Mouse (Mus musculus) yolk sac, embryonic 10.5 days (tissue): Measurements from ENCODE around the gene 4933430I17Rik.

ENCODE experiments used
- DNase-seq: peaks from one replicate; pipeline ENCODE4 v3.0.0-alpha.2; 2017; ENCODE audit warnings: low spot score

Gene 4933430I17Rik

DNA sequence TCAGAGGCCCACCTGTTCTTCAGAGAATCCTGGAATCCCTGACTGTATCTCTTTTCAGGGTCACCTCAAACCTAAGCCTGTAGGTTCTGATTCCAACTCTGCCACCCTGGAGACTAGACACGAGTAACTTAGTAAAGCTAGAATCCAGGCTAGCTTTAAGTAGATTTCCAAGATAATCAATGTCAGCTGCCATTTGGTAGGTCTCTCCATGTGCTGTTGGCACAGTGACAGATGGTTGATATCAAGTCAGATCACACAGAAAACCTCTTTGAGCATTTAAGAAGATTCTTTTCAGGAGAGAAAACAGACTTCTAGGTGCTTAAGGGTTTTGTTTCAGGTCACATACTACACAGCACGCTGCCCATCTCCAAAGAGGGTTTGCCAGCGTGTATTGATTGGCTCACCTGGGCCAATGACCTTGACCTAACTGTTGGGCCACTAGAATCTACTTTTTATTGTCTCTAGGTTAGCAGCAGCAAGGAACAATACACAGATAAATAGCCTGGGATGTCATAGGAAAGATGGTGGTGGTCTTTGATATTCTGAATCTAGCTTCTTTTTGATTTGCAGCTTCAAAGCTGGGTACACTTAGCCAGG, 21.7 kb upstream of the 4933430I17Rik start, which contains the start of gene Hdhd3:
TSS of gene Hdhd3 (minus strand) at position 94 of the 597 bp plus-strand sequence.
- DNase-seq: no peak

DNA sequence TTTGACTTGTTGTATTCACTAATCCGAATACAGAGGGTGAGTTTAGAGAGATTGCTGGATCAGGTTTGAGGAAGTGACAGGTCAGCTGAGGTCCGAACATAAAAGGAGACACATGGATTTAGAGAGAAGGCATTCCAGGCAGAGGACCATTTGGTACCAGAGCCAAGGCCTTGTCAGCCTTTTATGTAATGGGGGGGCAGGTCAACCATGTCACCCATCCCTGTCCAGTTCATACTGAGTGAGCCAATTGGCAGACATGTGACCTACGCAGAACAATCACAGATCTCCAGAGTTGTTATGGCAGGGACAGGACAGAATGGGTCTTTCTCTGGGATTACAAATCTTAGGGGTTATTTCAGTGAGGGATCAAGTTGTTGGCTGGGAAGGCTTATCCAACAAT, 19.2 kb upstream of the 4933430I17Rik start:
- DNase-seq: no peak

DNA sequence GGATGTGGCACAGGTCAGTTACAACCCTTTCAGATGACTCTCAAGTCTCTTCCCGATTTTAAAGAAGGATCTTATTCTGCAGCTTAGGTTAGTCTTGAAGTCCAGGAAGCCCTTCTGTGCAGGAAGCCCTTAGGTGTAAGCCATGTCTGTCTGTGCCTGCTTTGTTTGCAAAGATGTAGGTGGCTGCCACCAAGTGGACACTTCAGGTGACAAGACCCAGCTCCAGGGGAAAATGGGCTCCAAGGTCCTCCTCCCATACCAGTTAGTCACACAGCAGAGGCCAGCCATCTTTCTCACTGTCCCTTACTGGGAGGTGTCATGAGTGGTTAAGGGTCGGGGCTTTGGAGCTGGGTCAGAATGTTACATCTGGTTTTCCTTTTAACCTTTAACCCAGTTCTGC, 18.4 kb upstream of the 4933430I17Rik start:
- DNase-seq: peak; percentile 59

DNA sequence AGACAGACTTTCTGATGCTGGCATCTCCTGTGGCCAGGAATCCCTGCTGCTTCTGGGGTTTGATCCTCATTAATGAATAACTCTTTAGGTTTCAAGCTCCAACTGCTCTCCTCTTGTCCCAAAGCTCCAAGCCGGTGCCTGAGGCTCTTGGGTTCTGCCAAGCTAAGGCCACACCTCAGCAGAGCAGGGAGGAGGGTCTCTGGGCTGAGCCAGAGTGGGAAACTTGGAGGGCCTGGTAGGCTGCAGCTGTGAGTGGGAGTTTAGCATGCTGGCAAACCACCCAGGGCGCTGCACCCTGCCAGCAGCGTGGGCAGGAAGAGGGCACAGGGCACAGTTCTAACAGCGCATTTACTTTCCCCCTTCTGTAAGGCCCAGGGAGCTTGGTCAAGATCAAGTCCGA, 16.3 kb upstream of the 4933430I17Rik start:
- DNase-seq: no peak

DNA sequence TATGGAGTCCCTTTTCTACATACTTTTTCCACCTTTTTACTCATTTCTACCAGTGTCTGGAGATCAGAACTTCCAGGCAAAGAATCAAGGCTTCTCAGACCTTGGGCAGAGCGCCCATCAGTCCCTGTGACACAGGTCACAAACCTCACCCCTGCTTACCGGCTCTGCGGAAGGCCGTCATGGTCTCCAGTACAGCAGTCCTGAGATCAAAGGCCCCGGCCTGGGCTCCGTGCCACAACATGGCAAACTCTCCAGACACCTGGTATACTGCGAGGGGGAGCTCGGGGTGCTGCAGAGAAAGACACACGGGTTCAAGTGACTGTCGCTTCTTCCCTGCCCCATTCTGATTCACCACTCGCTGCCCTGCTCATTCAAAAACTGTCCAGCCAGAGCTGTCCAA, 15.2 kb upstream of the 4933430I17Rik start:
- no peak for DNase-seq

DNA sequence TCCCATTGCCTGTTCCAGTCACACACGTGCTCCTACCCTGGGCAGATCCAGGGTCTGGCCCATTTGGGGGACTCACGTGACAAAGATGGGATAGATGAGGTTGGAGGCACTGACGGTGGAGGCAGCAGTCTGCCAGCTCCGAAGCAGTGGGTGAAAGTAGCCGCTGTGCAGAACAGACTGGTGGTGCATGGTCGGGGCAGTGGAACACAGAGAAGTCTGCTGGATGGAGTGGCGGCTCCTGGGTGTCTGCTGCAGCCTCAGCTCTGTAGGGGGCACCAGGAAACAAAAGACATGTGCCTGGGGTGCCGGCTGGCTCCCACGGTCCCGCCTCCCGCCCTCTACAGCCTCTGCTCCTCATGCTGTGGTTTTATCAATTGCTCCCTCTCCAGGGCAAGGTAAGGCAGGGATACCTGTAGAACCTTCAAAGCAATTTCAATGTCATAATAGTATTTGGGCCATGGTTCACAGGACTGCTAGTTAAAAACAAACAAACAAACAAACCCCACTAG, 11.1 kb upstream of the 4933430I17Rik start:
- DNase-seq: no peak

DNA sequence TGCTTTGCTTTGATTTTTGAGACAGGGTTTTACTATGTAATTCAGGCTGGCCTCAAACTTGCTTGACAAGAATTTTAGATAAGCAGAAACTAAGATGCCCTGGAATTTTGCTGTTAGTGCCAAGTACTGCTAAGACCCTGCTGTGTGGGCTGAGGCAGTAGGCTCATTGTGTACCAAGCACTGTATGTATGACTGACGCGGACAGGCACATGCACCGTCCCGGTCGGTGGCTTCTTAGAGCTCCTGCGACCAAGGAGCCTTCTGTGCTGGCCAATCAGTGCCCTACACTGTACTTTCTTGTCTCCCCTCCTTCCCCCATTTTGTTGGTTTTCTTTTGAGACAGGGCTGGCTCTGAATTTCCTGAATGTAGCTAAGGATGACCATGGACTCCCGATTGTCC, 10.2 kb upstream of the 4933430I17Rik start:
- DNase-seq: no peak

DNA sequence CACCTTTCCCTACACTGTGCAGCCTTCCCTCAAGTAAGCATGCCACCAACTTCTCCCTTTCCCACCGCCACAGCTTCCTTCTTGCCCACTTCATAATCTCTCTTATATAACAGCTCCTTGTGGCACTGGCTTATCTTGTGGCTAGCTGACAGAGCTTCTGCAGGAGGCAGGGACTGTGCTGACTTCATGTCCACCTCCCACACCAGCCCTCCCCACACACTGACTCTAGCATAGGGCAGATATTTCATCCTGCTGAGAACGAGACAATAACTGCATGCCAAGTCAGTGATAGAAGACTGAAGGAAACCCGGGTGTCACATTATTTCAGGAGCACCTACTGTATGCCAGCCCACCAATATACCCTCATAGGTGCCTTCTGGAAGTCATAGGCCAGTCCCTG, 9.7 kb upstream of the 4933430I17Rik start:
- DNase-seq: no peak

DNA sequence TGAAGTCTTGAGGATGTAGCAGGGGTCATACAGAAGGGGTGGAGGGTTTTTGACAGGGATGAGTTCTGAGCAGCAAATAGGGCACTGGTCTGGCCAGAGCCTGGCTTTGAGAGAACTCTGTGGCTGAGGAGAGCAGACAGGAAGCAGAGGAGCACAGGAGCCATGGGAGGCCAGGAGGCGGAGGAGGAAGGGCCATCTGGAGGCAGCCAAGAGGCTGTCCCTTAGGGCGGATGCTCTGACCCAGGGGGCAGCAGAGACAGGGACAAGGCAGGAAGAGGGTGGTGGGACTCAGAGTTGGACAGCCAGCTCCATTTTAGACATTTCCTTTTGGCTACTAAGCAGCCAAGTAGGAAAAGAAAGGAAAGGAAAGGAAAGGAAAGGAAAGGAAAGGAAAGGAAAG, 9.1 kb upstream of the 4933430I17Rik start:
- DNase-seq: no peak

DNA sequence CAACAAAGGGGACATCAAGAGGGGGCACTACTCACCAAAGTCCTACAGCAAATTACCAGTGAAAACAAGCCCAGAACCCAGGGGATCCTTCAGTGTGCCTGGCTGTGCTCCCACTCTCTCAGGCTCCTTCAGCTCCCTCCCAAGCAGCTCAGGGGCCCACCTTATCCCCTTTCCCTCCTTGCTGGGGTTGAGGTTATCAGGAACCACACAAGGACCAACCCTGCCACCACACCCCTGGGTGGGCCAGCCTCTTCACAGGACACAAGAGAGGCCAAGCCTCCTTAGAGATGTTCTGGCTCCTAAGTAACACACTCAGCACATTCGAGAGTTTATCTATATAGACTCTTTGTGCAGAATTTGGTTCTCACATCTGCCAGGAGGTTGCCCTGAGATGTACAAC, 8.6 kb upstream of the 4933430I17Rik start:
- peak; percentile 55 for DNase-seq

DNA sequence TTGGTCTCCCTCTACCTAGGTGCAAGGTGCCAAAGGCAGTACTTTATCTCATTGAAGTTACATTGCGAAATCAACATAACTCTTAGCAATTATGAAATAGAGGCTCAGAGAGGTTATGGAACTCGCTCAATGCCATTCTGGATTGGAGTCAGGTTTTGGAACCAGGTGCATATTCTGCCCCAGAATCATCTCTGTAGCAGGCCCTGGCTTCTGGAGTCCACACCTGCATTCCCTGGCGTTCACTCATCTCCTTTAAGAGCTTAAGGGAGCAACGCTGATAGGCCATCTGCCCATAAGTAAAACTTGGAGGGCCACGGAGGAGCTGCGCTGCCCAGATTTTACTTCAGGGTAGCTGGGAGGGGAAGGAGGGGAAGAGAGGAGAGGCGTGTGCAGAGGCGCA, 8.1 kb upstream of the 4933430I17Rik start:
- DNase-seq: no peak

DNA sequence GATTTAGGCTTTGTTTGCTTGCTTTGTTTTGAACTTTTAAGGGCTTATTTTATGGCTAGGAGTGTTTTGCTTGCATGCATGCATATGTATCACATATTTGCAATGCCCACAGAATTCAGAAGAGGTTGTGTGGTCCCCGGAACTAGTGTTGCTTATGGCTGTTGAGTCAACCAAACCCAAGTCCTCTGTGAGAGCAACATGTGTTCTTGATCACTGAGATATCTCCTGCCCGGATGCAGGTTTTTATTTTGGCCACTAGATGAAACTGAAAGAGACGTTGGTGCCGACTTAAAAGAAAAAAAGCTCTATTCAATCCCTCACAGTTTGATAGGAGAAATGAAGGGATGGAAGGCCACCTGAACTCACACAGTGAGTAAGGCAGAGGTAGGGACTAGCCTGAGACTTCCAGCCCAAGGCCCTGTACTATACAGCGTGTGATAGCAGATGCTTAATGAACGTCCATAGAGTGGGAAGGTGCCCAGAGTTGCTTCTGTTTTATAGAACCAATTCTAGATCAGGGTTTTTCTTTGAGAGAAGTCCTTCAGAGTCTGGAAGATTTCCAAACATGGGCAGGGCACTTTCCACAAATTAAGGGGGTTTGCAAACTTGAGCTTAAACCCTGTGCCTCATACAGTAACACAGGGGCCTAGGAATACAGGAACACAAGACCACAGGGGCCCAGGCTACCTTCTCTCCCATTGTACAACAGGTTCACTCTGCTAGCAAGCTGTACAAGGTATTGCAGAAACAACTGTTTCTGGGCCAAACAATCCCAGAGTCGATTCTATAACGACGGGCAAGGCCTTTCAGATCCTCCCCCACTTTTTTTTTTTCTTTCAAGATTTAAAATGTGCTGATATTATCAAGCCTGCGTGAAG, 7.4 kb upstream of the 4933430I17Rik start:
- no peak for DNase-seq

DNA sequence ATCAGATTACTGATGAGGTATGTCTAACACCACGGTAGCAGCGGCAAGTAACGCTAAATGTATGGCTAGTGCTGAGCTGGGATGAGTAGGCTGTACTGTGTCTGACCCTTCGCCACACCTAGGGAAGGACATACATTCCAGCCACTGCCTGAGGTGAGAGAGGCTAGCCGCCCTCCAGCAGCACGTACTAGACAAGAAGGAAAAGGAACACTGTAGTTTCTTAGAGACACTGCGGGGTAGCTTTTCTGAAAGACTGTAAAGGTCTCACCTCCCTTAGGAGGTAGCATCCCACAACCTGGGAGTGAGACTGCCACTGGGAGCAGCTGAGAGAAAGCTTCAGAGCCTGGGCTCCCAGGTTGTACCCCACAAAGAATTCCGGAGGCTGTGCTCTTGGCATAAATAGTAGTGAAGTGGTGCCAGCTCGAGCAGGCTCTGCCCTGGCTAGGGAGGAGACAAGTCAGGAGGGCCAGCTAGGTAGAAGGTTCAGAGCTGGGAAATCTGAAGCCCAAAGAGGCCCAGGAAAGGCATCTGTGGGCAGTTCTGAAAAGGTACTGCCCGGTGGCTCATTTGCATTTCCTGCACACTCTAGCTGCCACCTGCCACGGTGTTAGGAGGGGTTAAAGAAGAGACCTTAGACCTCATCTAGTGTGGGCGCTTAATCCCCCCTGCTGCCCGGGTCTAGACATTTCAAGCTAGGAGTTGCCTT, 6.6 kb upstream of the 4933430I17Rik start:
- no peak for DNase-seq

DNA sequence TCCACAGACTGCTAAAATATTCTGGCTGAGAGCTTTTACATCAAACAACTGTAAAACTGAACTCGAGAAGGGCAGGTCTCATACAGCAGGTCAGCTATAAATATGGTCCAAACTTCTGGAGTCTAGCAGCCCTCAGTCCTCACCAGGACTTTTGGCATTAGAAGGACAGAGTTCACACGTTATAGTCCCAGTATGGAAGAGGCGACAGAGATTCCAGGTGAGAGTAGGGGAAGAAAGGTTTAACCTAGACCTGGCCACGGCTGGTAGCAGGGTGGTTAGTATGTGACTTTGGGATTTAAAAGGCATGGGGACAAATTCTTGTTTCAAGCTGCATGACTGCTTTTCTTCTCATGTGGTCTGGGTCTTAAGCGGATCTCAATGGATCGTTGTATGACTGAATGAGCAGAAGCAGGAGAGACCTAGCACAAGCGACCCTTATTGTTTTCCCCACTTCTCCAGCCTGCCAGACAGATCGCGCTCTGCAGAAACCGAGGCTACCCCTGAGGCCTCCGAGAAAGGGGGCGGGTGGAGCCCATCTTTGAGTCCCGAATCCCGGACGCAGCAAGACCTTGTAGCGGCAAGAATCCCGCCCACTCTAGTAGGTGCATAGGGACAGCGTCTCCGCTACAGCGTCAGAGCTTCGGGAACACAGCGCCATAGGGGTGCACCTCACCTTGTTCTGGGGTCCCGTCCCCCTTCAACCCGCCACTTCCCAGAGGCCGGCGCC, 5.9 kb upstream of the 4933430I17Rik start:
- no peak for DNase-seq

DNA sequence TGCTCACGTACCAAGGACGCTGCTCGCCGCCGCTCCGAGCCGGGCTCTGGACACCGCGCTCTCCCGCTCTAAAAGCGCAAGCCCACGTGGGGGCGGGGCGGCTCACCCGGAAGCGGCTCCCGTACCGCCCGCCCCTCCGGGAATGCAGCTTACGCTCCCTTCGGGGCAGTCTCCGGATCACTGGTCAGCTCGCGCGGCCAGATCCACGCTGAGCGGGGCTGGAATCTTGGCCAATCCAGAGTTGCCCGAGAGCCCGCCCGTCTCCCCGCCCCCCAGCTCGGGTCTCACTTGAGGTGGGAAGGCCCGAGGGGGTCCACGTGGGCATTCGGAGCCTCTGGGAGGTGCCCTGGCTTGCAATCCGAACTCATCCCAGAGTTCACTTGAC, 5.3 kb upstream of the 4933430I17Rik start, which contains the start of gene Alad:
TSS of gene Alad (minus strand) at position 70 of the 385 bp plus-strand sequence.
- peak; percentile 94 for DNase-seq

DNA sequence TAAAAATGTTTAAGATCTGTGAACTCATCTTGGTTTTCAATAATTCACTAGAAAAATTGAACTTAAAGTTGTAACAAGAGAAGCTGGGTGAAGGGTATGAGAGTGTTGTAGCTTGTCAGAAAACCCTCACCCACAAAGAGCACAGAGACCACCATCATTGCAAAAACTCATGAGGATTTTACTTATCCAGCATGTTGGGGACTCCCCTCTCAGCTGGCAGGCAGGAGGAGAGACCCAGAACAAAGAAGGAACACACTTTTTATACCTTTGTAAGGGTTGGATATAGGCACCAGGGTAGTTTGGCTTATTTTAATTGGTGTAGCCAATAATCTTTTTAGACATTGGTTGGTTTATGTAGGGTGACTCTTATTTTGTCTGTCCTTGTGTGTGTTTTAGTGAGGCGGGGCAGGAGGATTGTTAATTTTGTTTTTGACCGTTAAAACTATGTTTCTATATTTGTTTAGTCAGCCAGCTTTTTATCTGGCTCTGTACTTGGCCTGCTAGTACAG, 4.2 kb upstream of the 4933430I17Rik start:
- no peak for DNase-seq

DNA sequence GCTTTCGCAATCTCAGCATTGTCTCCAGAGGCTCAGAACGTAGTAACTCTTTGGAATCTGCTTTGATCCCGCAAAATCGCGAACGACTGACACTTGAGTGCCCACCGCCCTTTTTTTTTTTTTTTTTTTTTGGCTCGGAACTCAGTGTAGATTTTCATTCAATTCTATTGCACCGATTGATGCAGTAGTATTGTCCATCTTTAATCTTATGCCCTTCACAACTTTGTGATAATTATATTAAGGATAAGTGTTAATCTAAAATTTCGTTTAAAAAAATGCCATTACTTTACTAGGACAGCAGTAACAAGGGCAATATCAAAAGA, 281 bp downstream of the 4933430I17Rik start:
- DNase-seq: no peak

DNA sequence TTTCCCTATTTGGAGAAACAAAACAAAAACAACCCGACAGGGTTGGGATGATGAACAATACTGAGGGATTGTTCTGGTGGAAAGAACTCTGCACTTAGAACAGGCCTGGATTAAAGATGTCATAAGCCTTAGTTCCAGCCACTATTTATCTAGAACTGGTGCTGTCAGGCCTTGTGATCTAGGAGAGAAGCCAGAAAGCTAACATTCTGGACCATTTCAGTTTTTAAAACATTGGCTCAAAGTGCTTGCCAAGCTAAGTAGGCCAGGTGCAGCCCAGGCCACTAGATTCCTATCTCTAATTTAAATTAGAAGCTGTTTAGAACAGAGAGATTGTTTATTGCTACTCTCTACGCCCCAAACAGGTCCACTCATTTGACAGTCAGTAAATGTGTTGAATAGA, 1.1 kb downstream of the 4933430I17Rik start:
- no peak for DNase-seq

DNA sequence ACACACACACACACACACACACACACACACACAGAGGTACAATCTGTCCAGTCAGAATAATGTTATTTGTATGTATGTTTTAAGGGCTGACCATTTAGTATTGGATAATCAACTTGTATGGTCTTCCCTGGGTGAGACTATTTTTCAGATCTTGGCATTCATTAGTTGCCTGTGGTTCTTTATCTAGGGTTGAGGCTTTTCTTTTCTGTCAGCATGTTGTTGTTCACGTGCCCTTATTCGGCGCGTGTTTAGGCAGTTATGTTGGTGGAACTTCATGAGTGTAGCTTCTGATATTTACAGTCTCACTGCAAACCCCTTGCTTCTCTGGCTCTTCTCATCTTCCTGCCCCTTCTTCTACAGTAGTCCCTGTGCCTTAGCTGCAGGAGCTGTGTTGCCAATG, 2.5 kb downstream of the 4933430I17Rik start:
- no peak for DNase-seq

DNA sequence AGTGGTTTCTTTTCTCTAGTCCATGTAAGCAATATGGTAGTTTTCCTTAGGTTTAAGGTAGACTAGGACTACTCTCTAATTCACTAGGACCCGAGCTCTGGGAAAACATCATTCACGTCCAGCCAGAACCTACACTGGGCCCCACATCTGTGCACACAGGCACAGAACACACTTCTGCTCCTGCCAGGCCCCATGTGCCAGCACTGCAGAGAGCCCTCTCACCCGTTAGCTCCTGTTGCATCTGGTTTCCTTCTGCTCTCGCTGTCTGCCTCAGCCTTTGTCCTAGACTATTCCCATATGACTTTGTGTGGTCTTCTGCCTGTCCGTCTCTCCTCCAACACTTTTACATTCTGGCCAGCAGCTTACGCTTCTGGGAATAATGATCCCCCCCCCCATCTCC, 8.6 kb downstream of the 4933430I17Rik start:
- no peak for DNase-seq

DNA sequence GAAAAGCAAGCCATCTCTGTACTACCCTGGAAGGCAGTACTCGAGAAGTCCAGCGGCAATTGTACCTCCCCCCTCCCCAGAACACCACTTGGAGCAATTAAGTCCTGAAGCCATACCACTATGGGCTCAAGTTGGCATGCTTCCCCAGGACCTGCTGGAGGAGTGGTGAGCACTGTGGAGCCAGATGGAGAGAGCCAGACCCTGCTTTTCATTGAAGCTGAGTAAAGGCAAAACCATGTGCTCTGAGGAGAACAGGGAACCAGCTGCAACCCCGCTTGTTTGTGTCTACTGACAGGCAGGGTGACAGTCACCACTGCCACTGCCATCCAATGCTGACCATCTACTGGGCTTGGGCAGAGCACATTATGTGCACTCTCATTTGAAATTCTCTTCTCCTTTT, 16.6 kb downstream of the 4933430I17Rik start:
- DNase-seq: no peak

DNA sequence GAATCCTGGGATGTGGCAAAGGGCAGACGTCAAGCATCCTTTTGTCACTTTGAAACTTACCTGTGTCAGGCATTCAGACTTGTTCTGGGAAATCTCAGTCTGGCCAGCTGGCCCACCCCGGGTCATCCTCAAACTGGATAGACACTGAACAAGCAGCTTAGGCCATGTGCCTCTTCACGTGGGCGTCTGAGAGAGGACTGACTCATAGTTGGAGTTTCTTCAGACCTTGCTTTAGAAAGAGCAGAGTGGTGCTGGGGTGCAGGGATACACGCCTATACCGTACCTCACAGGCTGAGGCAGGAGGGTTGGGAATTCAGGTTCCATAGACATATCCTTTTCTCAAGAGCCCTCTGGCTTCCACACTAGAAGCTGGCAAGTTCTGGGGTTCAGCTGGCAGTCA, 18.6 kb downstream of the 4933430I17Rik start:
- no peak for DNase-seq
